Mouse (Mus musculus): Measurements from ENCODE around the gene Met.

- TF ChIP-seq EP300 (IDR thresholded peaks at IDR 0.05; ENCODE audit: insufficient read depth, low read depth, low read length) (no peak), POLR2A (IDR thresholded peaks at IDR 0.05; ENCODE audit: insufficient read depth, low read length) (no peak), CTCF (IDR thresholded peaks at IDR 0.05; ENCODE audit: low read depth, low read length) (no peak)
These were observed 35.2 kb downstream of the Met start for GRCm38 (mm10) chr6:17498801-17499200.

Data from ES-Bruce4 (cell line).